Mouse (Mus musculus) right cerebral cortex, postnatal 4 days (tissue): Measurements from ENCODE around the gene Dusp16.
"Not testable (repeated sequence)": the region's sequence is repeated elsewhere in the genome, so short reads cannot be mapped to it uniquely, and the experiment has no call there.

Experiments
- DNase-seq: peaks from one replicate; pipeline ENCODE4 v3.0.0-alpha.2; 2022

Dusp16 gene

GRCm38 (mm10) chr6:134695625-134696024 is 96.8 kb downstream of the Dusp16 start:
- DNase-seq: no peak

GRCm38 (mm10) chr6:134694988-134695387 is 97.4 kb downstream of the Dusp16 start:
- no peak for DNase-seq

DNA sequence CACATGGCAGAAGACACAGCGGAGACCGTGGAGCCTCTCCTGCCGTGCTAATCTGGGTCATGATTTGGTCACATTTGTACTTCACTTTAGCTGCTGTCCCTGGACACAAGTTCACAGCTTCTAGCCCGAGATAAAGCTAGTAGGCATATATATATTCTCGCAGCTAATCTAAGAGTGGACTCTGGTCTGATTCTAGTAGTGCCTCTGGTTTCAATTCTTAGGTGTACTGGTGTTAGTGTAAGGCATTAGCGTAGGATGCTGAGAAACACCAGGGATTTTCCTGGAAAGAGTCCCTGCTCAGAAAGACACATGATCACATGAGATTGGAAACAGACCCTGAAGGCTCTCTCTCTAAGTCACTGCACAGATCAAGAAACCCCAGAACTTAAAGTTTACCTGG is 97.9 kb downstream of the Dusp16 start:
- no peak for DNase-seq

- no peak for DNase-seq
Measured at GRCm38 (mm10) chr6:134685515-134685914, 106.9 kb downstream of the Dusp16 start.

DNA sequence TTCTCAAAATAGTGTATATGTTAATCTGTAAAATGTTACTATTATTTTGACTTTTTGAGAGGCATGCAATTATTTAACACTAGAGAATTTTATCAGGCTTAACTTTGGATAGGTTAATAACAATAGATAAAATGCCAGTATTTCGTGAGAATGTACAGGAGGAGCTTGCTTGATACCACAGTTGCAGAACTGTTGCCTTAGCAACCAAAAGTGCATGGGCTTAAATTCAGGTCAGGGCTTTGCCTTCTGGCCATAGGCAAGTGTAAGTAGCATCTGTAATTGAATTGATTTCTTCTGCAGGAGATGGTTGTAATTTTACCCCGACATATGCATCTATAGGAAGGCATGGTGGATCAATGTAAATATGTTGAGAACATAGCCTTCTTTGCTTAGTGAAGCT is 107.4 kb downstream of the Dusp16 start:
- no peak for DNase-seq

DNA sequence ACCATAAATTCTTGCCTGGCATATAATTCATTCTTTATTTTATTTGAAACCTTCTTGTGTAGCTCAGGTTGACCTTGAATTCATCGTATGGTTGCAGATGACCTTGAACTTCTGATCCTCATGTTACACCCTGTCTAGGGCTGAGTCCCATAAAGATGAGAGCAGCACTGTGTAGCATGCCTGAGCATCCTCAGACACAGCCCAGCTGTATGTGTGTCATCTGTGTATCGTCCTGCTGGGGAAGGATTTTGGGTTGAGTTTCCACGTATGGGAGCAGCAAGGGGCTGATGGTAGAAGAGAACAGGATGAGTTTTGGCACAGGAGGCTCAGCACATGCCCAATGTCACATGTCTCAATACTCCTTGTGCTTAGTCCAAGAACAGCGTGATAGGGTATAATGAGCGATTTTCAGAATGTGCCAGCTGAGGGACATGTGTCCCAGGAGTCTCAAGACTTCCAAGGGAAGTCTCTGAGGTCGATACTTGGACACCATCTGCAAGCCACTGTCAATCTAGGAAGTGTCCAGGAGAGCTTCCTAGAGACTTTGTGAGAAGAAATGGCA is 108.0 kb downstream of the Dusp16 start:
- no peak for DNase-seq

DNA sequence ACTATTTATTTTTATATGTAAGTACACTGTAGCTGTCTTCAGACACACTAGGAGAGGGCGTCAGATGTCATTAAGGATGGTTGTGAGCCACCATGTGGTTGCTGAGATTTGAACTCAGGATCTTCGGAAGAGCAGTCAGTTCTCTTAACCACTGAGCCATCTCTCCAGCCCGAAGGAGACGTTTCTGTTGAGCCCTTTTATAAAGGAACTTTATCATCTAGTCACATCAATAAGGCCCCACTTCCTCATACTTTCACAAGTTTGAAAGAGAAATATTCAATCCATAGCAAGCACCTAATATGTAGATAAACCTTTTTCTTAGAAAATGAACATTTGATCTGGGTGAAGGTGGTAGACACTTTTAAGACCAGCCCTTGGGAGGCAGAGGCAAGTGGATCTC is 113.1 kb downstream of the Dusp16 start:
- not testable (repeated sequence) for DNase-seq

DNA sequence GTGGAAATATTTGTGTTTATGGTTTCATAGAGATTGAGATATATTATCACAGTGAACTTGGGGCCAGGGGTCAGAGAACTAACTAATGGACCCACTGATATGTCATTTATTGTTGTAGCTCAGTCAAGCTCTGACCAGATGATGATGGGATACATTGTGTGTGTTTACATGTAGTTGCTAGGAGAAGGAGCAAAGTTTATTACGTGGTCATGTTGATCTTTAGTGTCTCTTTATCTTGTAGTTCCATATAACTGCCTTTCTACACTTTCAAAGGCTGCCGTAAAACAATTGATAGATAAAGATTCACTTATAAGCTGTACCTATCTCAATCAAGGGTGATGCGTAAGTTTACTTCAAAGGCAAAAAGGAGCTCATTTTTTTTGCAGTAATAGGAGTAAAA is 114.4 kb downstream of the Dusp16 start:
- no peak for DNase-seq

- DNase-seq: no peak
Measured at GRCm38 (mm10) chr6:134677504-134677903, 114.9 kb downstream of the Dusp16 start.

DNA sequence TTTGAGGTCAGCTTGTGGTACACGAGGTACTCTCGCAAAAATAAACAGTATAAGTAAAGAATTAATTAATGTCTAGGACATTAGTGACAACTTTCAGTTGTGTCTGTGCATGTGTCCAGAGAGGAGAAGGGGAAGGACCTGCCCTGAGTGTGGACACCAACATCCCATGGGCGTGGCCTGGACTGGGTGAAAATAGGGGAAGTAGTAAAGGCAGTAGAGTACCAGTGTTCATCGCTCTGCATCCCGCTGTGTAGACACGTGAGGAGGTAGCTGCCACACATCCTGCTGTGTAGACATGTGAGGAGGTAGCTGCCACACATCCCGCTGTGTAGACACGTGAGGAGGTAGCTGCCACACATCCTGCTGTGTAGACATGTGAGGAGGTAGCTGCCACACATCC is 118.7 kb downstream of the Dusp16 start:
- DNase-seq: not testable (repeated sequence)

- DNase-seq: no peak
Measured at GRCm38 (mm10) chr6:134670881-134671411, 121.5 kb downstream of the Dusp16 start.

DNA sequence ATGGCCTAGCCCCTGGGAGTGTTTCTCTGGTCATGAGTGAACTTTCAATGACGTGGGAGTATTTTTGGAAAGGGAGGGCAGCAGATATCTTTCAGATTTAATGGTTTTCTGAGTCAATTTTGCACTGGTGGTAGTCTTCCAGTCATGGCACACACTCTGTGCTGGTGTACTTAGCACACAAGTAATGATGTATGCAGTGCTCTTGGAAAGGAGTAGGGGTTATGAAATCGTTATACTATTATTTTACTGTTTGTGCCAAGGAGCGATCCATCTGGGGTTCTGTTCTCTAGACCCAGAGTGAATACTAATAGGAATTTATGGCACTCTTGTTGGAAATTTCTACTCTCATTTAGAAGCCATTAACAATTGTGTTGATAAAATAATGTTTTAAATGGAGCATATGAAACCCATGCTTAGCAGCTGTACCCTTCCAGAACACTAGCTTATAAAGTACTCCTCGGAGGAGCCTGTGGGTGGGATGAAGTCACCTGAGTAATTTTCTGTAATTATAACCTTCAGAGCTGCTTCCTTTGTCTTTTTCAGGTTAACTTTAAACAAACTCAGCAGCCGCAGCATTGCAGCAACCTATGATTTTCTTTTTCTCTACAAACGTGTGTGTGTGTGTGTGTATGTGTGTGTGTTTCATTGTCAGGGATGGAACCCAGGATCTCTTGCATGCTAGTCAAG is 123.1 kb downstream of the Dusp16 start:
- no peak for DNase-seq

GRCm38 (mm10) chr6:134668519-134668918 is 123.9 kb downstream of the Dusp16 start:
- no peak for DNase-seq

- no peak for DNase-seq
Measured at GRCm38 (mm10) chr6:134665817-134666216, 126.6 kb downstream of the Dusp16 start.
